Comparison of ENCODE assay signal across 14 mouse cellular contexts in the genomic region with DNA sequence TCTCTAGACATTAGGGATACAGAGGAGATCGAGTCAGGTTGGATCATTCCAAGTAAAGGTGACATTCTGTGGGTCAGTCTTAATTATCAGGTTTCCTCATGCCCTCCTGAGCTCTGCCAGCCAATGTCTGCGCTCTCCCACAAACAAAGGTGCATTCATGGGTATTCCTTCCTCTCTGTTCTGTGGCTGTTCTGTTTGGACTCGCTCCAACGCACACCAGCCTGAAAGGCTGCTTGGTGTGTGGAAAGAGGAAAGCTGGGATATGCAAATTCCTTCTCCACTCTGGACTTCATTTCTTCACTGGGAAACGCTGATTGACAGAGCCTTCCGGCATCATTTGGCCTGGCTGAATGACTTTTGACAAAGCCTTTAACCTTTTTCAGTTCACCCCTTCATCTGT. TPM values are rescaled to one million over a fixed set of nuclear protein-coding genes. Genes with fewer than 3 reads are reported as not detected.
DNase-seq lines count a peak whose midpoint lies in the region; ATAC-seq lines count a peak whose summit lies in the region.
"Had no signal": no experiment of that assay in that cellular context is flagged by ENCODE, and none has a peak within 500 bp of the region (broad histone marks: within the 10 kb centered on the region; RNA-seq: fewer than 3 reads in every experiment).

No protein-coding gene starts in this region.

- no peak for DNase-seq in kidney, adult 8-10 months
- DNase-seq in gonadal fat pad, adult 2 months (ENCODE audit: low read depth): peak; percentile 87
- DNase-seq in spleen, postnatal 4 days (ENCODE audit: low spot score in 2 of 2): no peak
- no peak for DNase-seq in right cerebral cortex, postnatal 25 days
- DNase-seq: adrenal gland, postnatal 36 days; cerebellum, adult 11-12 months; gastrocnemius, postnatal 10 days; liver, postnatal 0 days; thymus, postnatal 4 days had no signal

- 50% methylated on average over 6 of the region's 6 CpGs for WGBS in kidney, embryonic 14.5 days
- WGBS in neural tube, embryonic 14.5 days: 44% methylated on average over 6 of the region's 6 CpGs
- 43% methylated on average over 6 of the region's 6 CpGs for WGBS in neural tube, embryonic 15.5 days
- WGBS in stomach, embryonic 15.5 days: 74% methylated on average over 6 of the region's 6 CpGs

- ATAC-seq in kidney, embryonic 14.5 days (ENCODE audit: low FRiP score, low TSS enrichment): 0 out of 2 replicates have a peak, but pooled peaks have one; percentile 55
- ATAC-seq in neural tube, embryonic 14.5 days (ENCODE audit: low read depth): peak; percentile 65; the same call in 1 of the 2 replicates
- ATAC-seq in neural tube, embryonic 15.5 days (ENCODE audit: low FRiP score): no peak
- ATAC-seq in stomach, embryonic 15.5 days (ENCODE audit: insufficient read depth, low FRiP score, low read depth): no peak; the same call in 1 of the 2 replicates
- ATAC-seq: liver, postnatal 0 days had no signal

- H3K9ac ChIP-seq in kidney, embryonic 14.5 days (ENCODE audit: low read depth, low read length): no peak overlapping the region
- no peak overlapping the region for H3K9ac ChIP-seq in neural tube, embryonic 14.5 days (replicated peaks; ENCODE audit: low read depth, low read length)
- H3K9ac ChIP-seq in neural tube, embryonic 15.5 days (replicated peaks): no peak overlapping the region
- no peak overlapping the region for H3K9ac ChIP-seq in stomach, embryonic 15.5 days
- H3K9ac ChIP-seq: liver, postnatal 0 days; midbrain, embryonic 12.5 days had no signal

- no peaks in the 10 kb centered on the region for H3K27me3 ChIP-seq in kidney, embryonic 14.5 days (ENCODE audit: control insufficient read depth, insufficient read depth, low read length)
- H3K27me3 ChIP-seq in neural tube, embryonic 14.5 days (ENCODE audit: control insufficient read depth, insufficient read depth, low read length): no peaks in the 10 kb centered on the region
- H3K27me3 ChIP-seq in neural tube, embryonic 15.5 days (replicated peaks): no peaks in the 10 kb centered on the region
- H3K27me3 ChIP-seq in stomach, embryonic 15.5 days (replicated peaks): no peaks in the 10 kb centered on the region
- H3K27me3 ChIP-seq: midbrain, embryonic 12.5 days had no signal

- peaks cover 13% of the 10 kb centered on the region for H3K4me1 ChIP-seq in kidney, embryonic 14.5 days (ENCODE audit: control insufficient read depth, insufficient read depth, low read length)
- H3K4me1 ChIP-seq in neural tube, embryonic 14.5 days (ENCODE audit: control insufficient read depth, insufficient read depth, low read length): no peaks in the 10 kb centered on the region
- H3K4me1 ChIP-seq in neural tube, embryonic 15.5 days: no peaks in the 10 kb centered on the region
- peaks cover 13% of the 10 kb centered on the region; the same call in 1 of the 2 replicates for H3K4me1 ChIP-seq in stomach, embryonic 15.5 days

- no peak overlapping the region; the same call in 1 of the 2 replicates for H3K27ac ChIP-seq in kidney, embryonic 14.5 days (ENCODE audit: low read depth, low read length)
- no peak overlapping the region for H3K27ac ChIP-seq in neural tube, embryonic 14.5 days (ENCODE audit: low read depth, low read length)
- no peak overlapping the region for H3K27ac ChIP-seq in neural tube, embryonic 15.5 days (replicated peaks)
- H3K27ac ChIP-seq in stomach, embryonic 15.5 days: peak overlapping the region; percentile 8; the same call in 1 of the 2 replicates
- H3K27ac ChIP-seq: midbrain, embryonic 12.5 days had no signal

- H3K9me3 ChIP-seq in kidney, embryonic 14.5 days (ENCODE audit: control insufficient read depth, low read length): no peaks in the 10 kb centered on the region
- H3K9me3 ChIP-seq in neural tube, embryonic 14.5 days (ENCODE audit: control insufficient read depth, low read length): no peaks in the 10 kb centered on the region
- no peaks in the 10 kb centered on the region for H3K9me3 ChIP-seq in neural tube, embryonic 15.5 days (replicated peaks)
- H3K9me3 ChIP-seq in stomach, embryonic 15.5 days: no peaks in the 10 kb centered on the region
- H3K9me3 ChIP-seq: midbrain, embryonic 12.5 days had no signal

- H3K36me3 ChIP-seq in kidney, embryonic 14.5 days (ENCODE audit: control insufficient read depth, insufficient read depth, low read length): peaks cover 5% of the 10 kb centered on the region; the same call in 1 of the 2 replicates
- peaks cover 26% of the 10 kb centered on the region for H3K36me3 ChIP-seq in neural tube, embryonic 14.5 days (ENCODE audit: control insufficient read depth, insufficient read depth, low read length)
- peaks cover 28% of the 10 kb centered on the region for H3K36me3 ChIP-seq in neural tube, embryonic 15.5 days
- H3K36me3 ChIP-seq in stomach, embryonic 15.5 days: no peaks in the 10 kb centered on the region

- no peak overlapping the region for H3K4me2 ChIP-seq in kidney, embryonic 14.5 days (replicated peaks; ENCODE audit: low read depth, low read length)
- H3K4me2 ChIP-seq in neural tube, embryonic 14.5 days (ENCODE audit: low read depth, low read length): no peak overlapping the region
- H3K4me2 ChIP-seq in neural tube, embryonic 15.5 days: no peak overlapping the region
- H3K4me2 ChIP-seq in stomach, embryonic 15.5 days: no peak overlapping the region
- H3K4me2 ChIP-seq: midbrain, embryonic 12.5 days had no signal

- no peak overlapping the region for H3K4me3 ChIP-seq in kidney, embryonic 14.5 days (ENCODE audit: low read length)
- H3K4me3 ChIP-seq in neural tube, embryonic 14.5 days (ENCODE audit: low read depth, low read length): no peak overlapping the region
- no peak overlapping the region for H3K4me3 ChIP-seq in neural tube, embryonic 15.5 days (replicated peaks)
- H3K4me3 ChIP-seq in stomach, embryonic 15.5 days (replicated peaks): no peak overlapping the region
- H3K4me3 ChIP-seq: midbrain, embryonic 12.5 days had no signal

RNA-seq across cellular contexts. Expression of gene Ifi35, which starts 6.5 kb away (rescaled TPM):
- 9.6 and 10.4 TPM in 2 replicates for polyA plus RNA-seq in kidney, embryonic 14.5 days (2014; fragmentation: Nextera tagmentation; extraction: Ambion mirVana)
- polyA plus RNA-seq in neural tube, embryonic 14.5 days (2014; fragmentation: Nextera tagmentation; extraction: Ambion mirVana): 1.4 and 2.0 TPM in 2 replicates
- 3.9 and 17.0 TPM in 2 replicates for polyA plus RNA-seq in neural tube, embryonic 15.5 days (2015; fragmentation: Nextera tagmentation; extraction: Ambion mirVana)
- 45.9 and 61.9 TPM in 2 replicates for polyA plus RNA-seq in gonadal fat pad, adult 2 months (2012; rRNA removed)
- 24.2 and 24.5 TPM in 2 replicates for polyA plus RNA-seq in stomach, embryonic 15.5 days (2015; fragmentation: Nextera tagmentation; extraction: Ambion mirVana)

RNA-seq across cellular contexts. Expression of gene Rnd2, which starts 10.1 kb away (rescaled TPM):
- 7.0 and 10.8 TPM in 2 replicates for polyA plus RNA-seq in kidney, embryonic 14.5 days (2014; fragmentation: Nextera tagmentation; extraction: Ambion mirVana)
- 37.9 and 61.8 TPM in 2 replicates for polyA plus RNA-seq in neural tube, embryonic 14.5 days (2014; fragmentation: Nextera tagmentation; extraction: Ambion mirVana)
- 63.6 and 71.7 TPM in 2 replicates for polyA plus RNA-seq in neural tube, embryonic 15.5 days (2015; fragmentation: Nextera tagmentation; extraction: Ambion mirVana)
- polyA plus RNA-seq in gonadal fat pad, adult 2 months (2012; rRNA removed): 16.3 and 21.6 TPM in 2 replicates
- polyA plus RNA-seq in stomach, embryonic 15.5 days (2015; fragmentation: Nextera tagmentation; extraction: Ambion mirVana): 16.0 and 17.1 TPM in 2 replicates

RNA-seq across cellular contexts. Expression of gene Vat1, which starts 11.3 kb away (rescaled TPM):
- 25.0 and 28.4 TPM in 2 replicates for polyA plus RNA-seq in kidney, embryonic 14.5 days (2014; fragmentation: Nextera tagmentation; extraction: Ambion mirVana)
- polyA plus RNA-seq in neural tube, embryonic 14.5 days (2014; fragmentation: Nextera tagmentation; extraction: Ambion mirVana): 67.4 and 90.8 TPM in 2 replicates
- 95.4 and 105 TPM in 2 replicates for polyA plus RNA-seq in neural tube, embryonic 15.5 days (2015; fragmentation: Nextera tagmentation; extraction: Ambion mirVana)
- 140 and 168 TPM in 2 replicates for polyA plus RNA-seq in gonadal fat pad, adult 2 months (2012; rRNA removed)
- polyA plus RNA-seq in stomach, embryonic 15.5 days (2015; fragmentation: Nextera tagmentation; extraction: Ambion mirVana): 59.3 and 62.3 TPM in 2 replicates

RNA-seq across cellular contexts. Expression of gene Rpl27, which starts 12.6 kb away (rescaled TPM):
- polyA plus RNA-seq in kidney, embryonic 14.5 days (2014; fragmentation: Nextera tagmentation; extraction: Ambion mirVana): 430 and 578 TPM in 2 replicates
- polyA plus RNA-seq in neural tube, embryonic 14.5 days (2014; fragmentation: Nextera tagmentation; extraction: Ambion mirVana): 257 and 271 TPM in 2 replicates
- polyA plus RNA-seq in neural tube, embryonic 15.5 days (2015; fragmentation: Nextera tagmentation; extraction: Ambion mirVana): 245 and 254 TPM in 2 replicates
- polyA plus RNA-seq in gonadal fat pad, adult 2 months (2012; rRNA removed): 406 and 583 TPM in 2 replicates
- 284 and 331 TPM in 2 replicates for polyA plus RNA-seq in stomach, embryonic 15.5 days (2015; fragmentation: Nextera tagmentation; extraction: Ambion mirVana)

RNA-seq across cellular contexts. Expression of gene Ptges3l, which starts 29.6 kb away (rescaled TPM):
- polyA plus RNA-seq in kidney, embryonic 14.5 days (2014; fragmentation: Nextera tagmentation; extraction: Ambion mirVana): 8.9 and 10.3 TPM in 2 replicates
- 1.8 and 3.0 TPM in 2 replicates for polyA plus RNA-seq in neural tube, embryonic 14.5 days (2014; fragmentation: Nextera tagmentation; extraction: Ambion mirVana)
- 4.3 and 4.5 TPM in 2 replicates for polyA plus RNA-seq in neural tube, embryonic 15.5 days (2015; fragmentation: Nextera tagmentation; extraction: Ambion mirVana)
- 12.3 and 15.3 TPM in 2 replicates for polyA plus RNA-seq in gonadal fat pad, adult 2 months (2012; rRNA removed)
- polyA plus RNA-seq in stomach, embryonic 15.5 days (2015; fragmentation: Nextera tagmentation; extraction: Ambion mirVana): 14.5 and 17.5 TPM in 2 replicates

Comparison
In these comparisons a context has a peak if more than half of its experiments do, and no peak if none do; other contexts are left out.
1. ATAC-seq: peak in kidney, embryonic 14.5 days (single experiment) and neural tube, embryonic 14.5 days (single experiment); none in neural tube, embryonic 15.5 days (single experiment) and stomach, embryonic 15.5 days (single experiment).